Mouse (Mus musculus): ENCODE results near the gene Doc2g. TPM values are rescaled to one million over a fixed set of nuclear protein-coding genes. Genes with fewer than 3 reads are reported as not detected.
"Not testable (repeated sequence)": the region's sequence is repeated elsewhere in the genome, so short reads cannot be mapped to it uniquely, and the experiment has no call there.

Doc2g gene
- polyA plus RNA-seq (2012; ENCODE audit: insufficient read depth, insufficient read length, missing spikeins): 1.4 and 3.4 TPM in 2 replicates

GRCm38 (mm10) chr19:4003112-4003511 lies at the start of gene Doc2g:
TSS of gene Doc2g (plus strand) at chr19:4003313.
- H3K4me1 ChIP-seq (ENCODE audit: control insufficient read depth, insufficient read depth, low read length): peaks cover 20% of the 10 kb centered on the region
- H3K27ac ChIP-seq (ENCODE audit: insufficient read depth, low read depth, low read length): no peak within 1 kb of the TSS
- TF ChIP-seq CTCF (IDR thresholded peaks at IDR 0.05; ENCODE audit: low read depth, low read length) (no peak), POLR2A (IDR thresholded peaks at IDR 0.05; ENCODE audit: borderline replicate concordance, low read depth, low read length) (no peak)
- no peak within 1 kb of the TSS for H3K4me3 ChIP-seq (ENCODE audit: insufficient read depth, low read length)

DNA sequence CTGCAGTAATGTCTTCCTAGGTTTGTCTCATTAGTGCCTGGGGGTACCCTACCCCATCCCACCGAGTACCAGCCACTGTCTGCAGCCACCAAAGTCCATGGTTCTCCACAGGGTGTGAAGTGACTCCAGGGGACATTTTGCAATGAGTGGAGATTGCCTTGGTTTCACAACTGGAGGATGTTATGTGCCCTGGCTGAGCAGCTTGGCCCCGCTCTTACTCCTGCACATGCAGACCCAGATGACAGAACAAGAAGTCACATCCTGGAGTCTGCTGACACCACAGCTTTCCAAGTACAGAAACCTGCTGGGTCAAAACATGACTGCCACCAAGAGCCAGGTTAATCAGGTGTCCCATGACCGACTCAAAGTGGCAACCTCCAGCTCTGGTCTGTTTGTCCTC lies 48.1 kb upstream of the Doc2g start:
- Histone ChIP-seq H3K4me1 (ENCODE audit: control insufficient read depth, insufficient read depth, low read length) (peaks cover 16% of the 10 kb centered on the region), H3K27ac (ENCODE audit: insufficient read depth, low read depth, low read length) (no peak overlapping the region), H3K4me3 (ENCODE audit: insufficient read depth, low read length) (no peak overlapping the region)
- TF ChIP-seq CTCF (IDR thresholded peaks at IDR 0.05; ENCODE audit: low read depth, low read length): no peak

DNA sequence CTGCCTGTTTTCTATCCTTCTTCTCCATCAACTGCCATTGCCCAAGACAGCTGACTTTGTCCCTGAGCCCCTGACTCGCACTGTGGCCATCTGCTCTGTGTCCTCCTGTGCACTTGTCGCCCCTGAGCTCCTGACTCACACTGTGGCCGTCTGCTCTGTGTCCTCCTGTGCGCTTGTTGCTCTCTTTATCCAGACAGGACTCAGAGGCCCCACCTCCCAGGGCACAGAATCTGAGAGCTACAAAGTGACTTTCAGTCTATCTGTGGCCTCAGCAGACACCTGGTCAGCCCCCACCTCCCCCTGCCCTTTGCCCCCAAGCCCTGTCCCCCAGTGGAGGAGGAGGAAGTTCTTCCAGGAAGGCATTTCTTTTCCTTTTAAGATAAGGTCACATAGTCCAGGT lies 47.3 kb upstream of the Doc2g start:
- Histone ChIP-seq H3K4me1 (ENCODE audit: control insufficient read depth, insufficient read depth, low read length) (peaks cover 10% of the 10 kb centered on the region), H3K4me3 (ENCODE audit: insufficient read depth, low read length) (no peak overlapping the region), H3K27ac (ENCODE audit: insufficient read depth, low read depth, low read length) (no peak overlapping the region)
- TF ChIP-seq POLR2A (IDR thresholded peaks at IDR 0.05; ENCODE audit: borderline replicate concordance, low read depth, low read length): no peak
- no peak for TF ChIP-seq CTCF (IDR thresholded peaks at IDR 0.05; ENCODE audit: low read depth, low read length)

DNA sequence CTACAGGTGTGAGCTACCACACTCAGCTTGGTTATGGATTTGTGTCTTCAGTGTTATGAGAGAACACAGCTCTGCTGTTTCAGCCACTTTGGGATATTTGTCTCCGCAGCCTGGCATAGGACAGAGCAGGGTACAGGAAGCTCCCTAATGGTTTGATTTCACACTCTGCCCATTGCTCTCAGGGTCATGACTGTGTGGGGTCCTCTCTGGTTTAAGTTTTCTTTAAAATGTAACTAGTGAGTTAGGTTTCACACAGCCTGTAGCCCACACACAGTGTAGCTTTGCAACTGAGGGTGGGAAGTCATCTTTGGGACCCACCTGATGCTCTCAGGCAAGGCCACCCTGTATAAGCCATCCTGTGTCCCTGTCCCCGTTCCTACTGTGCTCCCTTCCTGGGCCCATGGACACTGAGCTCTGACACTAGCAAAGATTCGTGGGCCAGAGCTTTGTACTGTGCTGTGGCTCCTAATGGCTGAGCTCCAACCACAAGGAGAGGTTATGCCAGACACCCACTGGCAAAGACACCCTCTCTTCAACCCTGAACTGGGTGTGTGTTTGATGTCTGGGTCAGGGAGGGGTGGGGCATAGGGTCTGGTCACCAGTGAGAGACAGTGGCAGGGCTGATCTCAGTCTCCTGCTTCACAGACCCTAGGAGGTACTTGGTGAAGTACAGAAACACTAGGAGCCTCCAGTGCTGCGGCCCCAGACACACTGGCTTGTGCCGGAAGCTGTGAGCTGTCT lies 45.6 kb upstream of the Doc2g start:
- not testable (repeated sequence) for H3K4me1 ChIP-seq (ENCODE audit: control insufficient read depth, insufficient read depth, low read length); H3K27ac ChIP-seq (ENCODE audit: insufficient read depth, low read depth, low read length); H3K4me3 ChIP-seq (ENCODE audit: insufficient read depth, low read length)

- TF ChIP-seq POLR2A (IDR thresholded peaks at IDR 0.05; ENCODE audit: borderline replicate concordance, low read depth, low read length): no peak
- no peak for TF ChIP-seq CTCF (IDR thresholded peaks at IDR 0.05; ENCODE audit: low read depth, low read length)
- no peak within 1 kb of the TSS for H3K27ac ChIP-seq (ENCODE audit: insufficient read depth, low read depth, low read length)
- peaks cover 3% of the 10 kb centered on the region; the same call in 1 of the 2 replicates for H3K4me1 ChIP-seq (ENCODE audit: control insufficient read depth, insufficient read depth, low read length)
- H3K4me3 ChIP-seq (ENCODE audit: insufficient read depth, low read length): no peak within 1 kb of the TSS
Observed at GRCm38 (mm10) chr19:3958470-3958869, 44.6 kb upstream of the Doc2g start, which contains the start of gene Aldh3b3. TSS of gene Aldh3b3 (plus strand) at chr19:3958645.

GRCm38 (mm10) chr19:3959030-3959429 lies 44.1 kb upstream of the Doc2g start:
- H3K4me3 ChIP-seq (ENCODE audit: insufficient read depth, low read length): no peak overlapping the region
- H3K27ac ChIP-seq (ENCODE audit: insufficient read depth, low read depth, low read length): no peak overlapping the region
- TF ChIP-seq CTCF (IDR thresholded peaks at IDR 0.05; ENCODE audit: low read depth, low read length) (no peak), POLR2A (IDR thresholded peaks at IDR 0.05; ENCODE audit: borderline replicate concordance, low read depth, low read length) (no peak)
- peaks cover 3% of the 10 kb centered on the region; the same call in 1 of the 2 replicates for H3K4me1 ChIP-seq (ENCODE audit: control insufficient read depth, insufficient read depth, low read length)

GRCm38 (mm10) chr19:3960211-3960610 lies 42.9 kb upstream of the Doc2g start:
- Histone ChIP-seq H3K4me3 (ENCODE audit: insufficient read depth, low read length) (no peak overlapping the region), H3K4me1 (ENCODE audit: control insufficient read depth, insufficient read depth, low read length) (no peaks in the 10 kb centered on the region), H3K27ac (ENCODE audit: insufficient read depth, low read depth, low read length) (no peak overlapping the region)
- no peak for TF ChIP-seq POLR2A (IDR thresholded peaks at IDR 0.05; ENCODE audit: borderline replicate concordance, low read depth, low read length)
- no peak for TF ChIP-seq CTCF (IDR thresholded peaks at IDR 0.05; ENCODE audit: low read depth, low read length)

DNA sequence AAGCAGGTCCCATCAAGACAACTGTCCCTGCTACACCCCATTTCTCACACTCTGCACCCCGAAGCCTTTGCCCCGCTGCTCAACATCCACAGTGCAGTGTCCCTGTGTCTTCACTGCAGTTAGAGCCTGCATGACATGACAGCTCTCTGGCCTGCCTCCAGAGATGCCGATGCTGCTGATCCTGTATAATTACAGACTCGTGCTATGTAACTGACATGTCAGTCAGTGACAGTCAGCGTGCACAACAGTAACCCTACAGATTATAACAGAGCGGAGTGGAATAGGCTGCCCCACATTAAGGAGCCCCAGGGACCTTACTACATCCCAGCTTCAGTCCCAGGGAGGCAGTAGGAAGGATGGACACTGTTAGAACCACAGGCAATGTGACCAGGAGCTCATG lies 41.3 kb upstream of the Doc2g start:
- not testable (repeated sequence) for H3K4me3 ChIP-seq (ENCODE audit: insufficient read depth, low read length); H3K27ac ChIP-seq (ENCODE audit: insufficient read depth, low read depth, low read length); H3K4me1 ChIP-seq (ENCODE audit: control insufficient read depth, insufficient read depth, low read length)

DNA sequence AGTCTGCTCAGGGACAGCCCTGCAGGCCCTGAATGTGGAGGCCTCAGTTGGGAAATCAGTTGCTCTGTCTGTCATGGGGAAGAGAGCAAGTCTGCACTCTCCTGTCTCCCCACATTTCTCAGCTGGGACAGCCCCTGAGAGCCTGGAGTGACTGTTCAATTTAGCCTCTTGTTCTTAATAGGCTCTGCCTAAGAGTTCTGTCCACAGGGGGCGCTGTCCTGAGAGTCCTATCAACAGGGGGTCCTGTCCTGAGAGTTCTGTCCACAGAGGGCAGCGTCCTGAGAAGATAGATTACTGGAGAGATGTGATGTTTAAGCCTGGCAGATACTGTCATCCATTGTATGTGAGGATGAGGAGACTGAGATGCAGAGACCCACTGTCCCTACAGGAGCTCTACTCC lies 40.6 kb upstream of the Doc2g start:
- Histone ChIP-seq H3K27ac (ENCODE audit: insufficient read depth, low read depth, low read length) (no peak overlapping the region), H3K4me1 (ENCODE audit: control insufficient read depth, insufficient read depth, low read length) (no peaks in the 10 kb centered on the region), H3K4me3 (ENCODE audit: insufficient read depth, low read length) (no peak overlapping the region)
- peak; percentile 62 for TF ChIP-seq CTCF (IDR thresholded peaks at IDR 0.05; ENCODE audit: low read depth, low read length)
- TF ChIP-seq POLR2A (IDR thresholded peaks at IDR 0.05; ENCODE audit: borderline replicate concordance, low read depth, low read length): no peak

- Histone ChIP-seq H3K4me1 (ENCODE audit: control insufficient read depth, insufficient read depth, low read length) (no peaks in the 10 kb centered on the region), H3K27ac (ENCODE audit: insufficient read depth, low read depth, low read length) (no peak overlapping the region), H3K4me3 (ENCODE audit: insufficient read depth, low read length) (no peak overlapping the region)
- no peak for TF ChIP-seq CTCF (IDR thresholded peaks at IDR 0.05; ENCODE audit: low read depth, low read length)
- no peak for TF ChIP-seq POLR2A (IDR thresholded peaks at IDR 0.05; ENCODE audit: borderline replicate concordance, low read depth, low read length)
Observed at GRCm38 (mm10) chr19:3964030-3964429, 39.1 kb upstream of the Doc2g start.
